Mouse (Mus musculus) forebrain, embryonic 16.5 days (tissue): Measurements from ENCODE around the gene Colgalt1. TPM values are rescaled to one million over a fixed set of nuclear protein-coding genes. Genes with fewer than 3 reads are reported as not detected.

Experiments used
- ATAC-seq: fragments of 200-750 bp; cut with Nextera tagmentation; 2 replicates; pipeline ENCODE4 v1.8.0; 2017; ENCODE audit warnings: mild to moderate bottlenecking, moderate library complexity
- H3K27ac ChIP-seq: fragments of 300-500 bp; sonication (generic); 2 replicates; pipeline ENCODE4 v1.5.1; 2014; ENCODE audit warnings: low read length, control low read depth
- H3K27me3 ChIP-seq: fragments of 300-500 bp; sonication (generic); replicated peaks from 2 replicates; pipeline ENCODE4 v1.6.1; 2014; ENCODE audit warnings: low read length; ENCODE audit not compliant: control insufficient read depth, insufficient read depth
- H3K36me3 ChIP-seq: fragments of 300-500 bp; sonication (generic); 2 replicates; pipeline ENCODE4 v1.6.1; 2014; ENCODE audit not compliant: control insufficient read depth, insufficient read depth
- H3K4me1 ChIP-seq: fragments of 300-500 bp; sonication (generic); replicated peaks from 2 replicates; pipeline ENCODE4 v1.6.1; 2014; ENCODE audit warnings: low read length; ENCODE audit not compliant: control insufficient read depth, insufficient read depth
- H3K4me2 ChIP-seq: fragments of 300-500 bp; sonication (generic); 2 replicates; pipeline ENCODE4 v1.6.1; 2014; ENCODE audit warnings: mild to moderate bottlenecking, low read length, control low read depth
- H3K4me3 ChIP-seq: fragments of 300-500 bp; sonication (generic); replicated peaks from 2 replicates; pipeline ENCODE4 v1.5.1; 2014; ENCODE audit warnings: mild to moderate bottlenecking, low read length, control low read depth
- H3K9ac ChIP-seq: fragments of 300-500 bp; sonication (generic); replicated peaks from 2 replicates; pipeline ENCODE4 v1.6.1; 2014; ENCODE audit warnings: low read depth, low read length, control low read depth
- H3K9me3 ChIP-seq: fragments of 300-500 bp; sonication (generic); 2 replicates; pipeline ENCODE4 v1.6.1; 2016; ENCODE audit warnings: low read length; ENCODE audit not compliant: control insufficient read depth
- WGBS: fragments of 180-500 bp; shearing (Covaris S2); extraction: QIAGEN DNeasy Blood & Tissue Kit; methylation state at CpG from one replicate; pipeline ENCODE4 v1.1.7; 2014; 5-methylcytosine and 5-hydroxymethylcytosine counted together
- microRNA-seq: library from miRNA; unstranded; fragments of <30 nt; microRNA quantifications from one replicate; pipeline ENCODE4, GENCODE M21; 2017
- polyA plus RNA-seq: library from polyadenylated mRNA; unstranded; fragments of >200 nt; fragmentation: Nextera tagmentation; extraction: Ambion mirVana; gene quantifications from 2 replicates; pipeline ENCODE4 v1.2.1, GENCODE M21; 2015

Gene Colgalt1
- polyA plus RNA-seq, 1 experiment from 2014 or later, result 63.6 TPM

DNA sequence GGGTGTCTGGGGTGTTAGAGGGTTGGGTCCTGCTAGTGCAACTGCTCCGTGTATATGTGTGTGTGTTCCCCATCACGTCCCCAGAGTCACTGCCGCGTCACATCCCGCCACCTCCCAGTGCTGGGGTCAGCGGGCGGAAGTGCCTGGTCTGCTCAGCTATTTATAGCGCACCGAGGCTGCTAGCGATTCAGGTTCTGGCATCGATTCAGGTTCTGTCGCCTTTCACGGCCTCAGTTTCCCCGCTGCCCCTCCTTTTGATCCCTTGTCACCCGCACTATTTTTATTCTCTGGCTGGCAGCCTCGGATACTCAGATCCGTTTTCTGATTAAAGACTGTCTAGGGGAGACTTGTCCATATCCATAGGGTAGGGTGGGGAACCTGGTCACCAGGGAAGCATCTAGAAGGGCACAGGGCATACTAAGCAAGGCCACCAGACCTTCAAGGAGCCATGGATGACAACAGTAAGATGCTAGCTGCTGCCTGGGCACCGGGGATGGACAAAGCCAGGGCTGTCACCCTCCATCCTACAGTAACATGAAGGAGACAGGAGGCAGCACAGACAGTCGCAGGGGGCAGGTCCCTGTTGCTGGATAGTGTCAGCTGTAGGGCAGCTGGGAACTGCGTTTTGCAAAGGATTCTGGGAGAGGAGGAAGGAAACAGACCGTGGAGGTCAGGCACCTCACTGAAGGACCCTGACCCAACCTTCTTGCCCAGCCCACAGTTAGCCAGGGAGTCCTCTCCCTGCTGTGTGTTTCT lies 57.6 kb downstream of the Colgalt1 start:
- Histone ChIP-seq H3K9me3 (no peaks in the 10 kb centered on the region), H3K4me1 (peaks cover 49% of the 10 kb centered on the region), H3K27ac (no peak overlapping the region), H3K9ac (peak overlapping the region; percentile 46), H3K36me3 (peaks cover under 1% of the 10 kb centered on the region; the same call in 1 of the 2 replicates), H3K27me3 (no peaks in the 10 kb centered on the region), H3K4me3 (0 out of 2 replicates have a peak overlapping the region, but pooled peaks have one; percentile 2), H3K4me2 (peak overlapping the region; percentile 29)
- no peak for ATAC-seq
- 6% methylated on average over 21 of the region's 21 CpGs for WGBS

DNA sequence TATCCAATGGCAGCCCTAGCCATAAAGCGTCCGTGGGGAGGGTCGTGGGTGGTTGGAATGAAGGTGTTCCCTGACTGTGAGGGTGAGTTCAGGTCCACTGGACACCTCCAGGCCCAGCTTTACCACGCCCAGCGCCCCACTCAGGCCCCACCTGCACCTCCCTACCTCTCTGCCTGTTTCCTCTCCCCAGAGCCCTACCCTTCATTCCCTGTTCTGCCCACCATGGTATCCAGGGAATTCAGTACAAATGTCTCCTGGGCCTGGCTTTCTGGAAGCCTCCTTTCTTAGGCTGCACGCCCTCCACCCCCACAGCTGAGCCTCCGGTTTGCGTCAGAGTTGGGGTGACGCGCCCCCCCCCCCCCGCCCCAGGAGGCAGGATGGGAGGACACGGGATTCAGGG lies 59.4 kb downstream of the Colgalt1 start:
- 9% methylated on average over 10 of the region's 12 CpGs for WGBS
- no peaks in the 10 kb centered on the region for H3K9me3 ChIP-seq
- H3K9ac ChIP-seq, result peak overlapping the region; percentile 71
- no peaks in the 10 kb centered on the region for H3K27me3 ChIP-seq
- peak overlapping the region; percentile 68 for H3K4me3 ChIP-seq
- H3K4me2 ChIP-seq, result peak overlapping the region; percentile 84
- peak overlapping the region; percentile 69 for H3K27ac ChIP-seq
- H3K4me1 ChIP-seq, result peaks cover 49% of the 10 kb centered on the region
- H3K36me3 ChIP-seq, result no peaks in the 10 kb centered on the region
- peak; percentile 17 for ATAC-seq

DNA sequence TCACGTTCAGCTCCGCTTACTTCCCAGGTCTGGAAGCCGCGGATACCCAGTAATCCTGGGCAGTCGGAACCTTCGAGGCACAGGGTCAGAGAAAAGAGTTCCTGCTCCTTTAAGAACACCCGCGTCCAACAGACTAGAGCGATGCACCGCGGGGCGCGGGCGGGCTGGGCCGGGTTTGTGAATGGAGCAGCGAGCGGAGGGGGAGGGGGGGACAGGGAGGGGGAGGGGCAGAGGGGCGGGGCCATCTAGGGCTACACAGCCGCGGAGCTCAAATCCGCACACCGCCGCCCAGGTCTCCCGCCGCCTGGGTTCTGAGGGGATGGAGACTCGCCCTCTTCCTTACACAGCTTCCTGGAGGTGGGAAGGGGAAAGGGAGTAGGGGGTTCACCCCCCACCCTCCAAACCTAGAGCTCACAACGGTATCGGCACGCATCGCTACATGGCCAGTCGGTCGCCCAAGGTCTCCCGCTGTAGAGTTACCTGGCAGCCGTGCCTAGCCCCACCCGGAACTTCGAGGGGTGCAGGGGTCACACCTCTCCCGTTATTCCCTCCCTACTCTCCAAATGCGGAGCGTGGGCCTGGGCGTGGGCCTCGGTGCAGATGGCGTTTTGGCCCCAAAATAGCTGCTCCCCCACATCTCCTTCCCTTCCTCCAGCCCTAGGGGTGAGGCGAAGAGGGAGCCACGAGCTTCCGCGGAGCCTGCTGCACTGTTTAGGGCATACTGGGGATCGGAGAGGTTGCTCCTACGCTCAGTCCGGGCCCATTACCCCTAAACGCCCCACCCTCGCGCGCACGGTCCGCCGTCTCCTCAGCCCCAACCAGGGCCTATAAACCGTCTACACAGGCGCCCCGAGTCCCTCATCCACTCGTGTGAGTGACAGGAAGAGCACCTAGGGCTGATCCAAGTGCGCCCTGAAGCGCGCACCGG lies 60.1 kb downstream of the Colgalt1 start:
- H3K9me3 ChIP-seq, result no peaks in the 10 kb centered on the region
- peak; percentile 62 for ATAC-seq
- peak overlapping the region; percentile 88 for H3K27ac ChIP-seq
- H3K4me1 ChIP-seq, result peaks cover 47% of the 10 kb centered on the region
- H3K36me3 ChIP-seq, result no peaks in the 10 kb centered on the region
- under 1% methylated on average over 52 of the region's 64 CpGs for WGBS
- H3K27me3 ChIP-seq, result no peaks in the 10 kb centered on the region
- peak overlapping the region; percentile 68 for H3K4me3 ChIP-seq
- H3K9ac ChIP-seq, result peak overlapping the region; percentile 71
- peak overlapping the region; percentile 84 for H3K4me2 ChIP-seq

DNA sequence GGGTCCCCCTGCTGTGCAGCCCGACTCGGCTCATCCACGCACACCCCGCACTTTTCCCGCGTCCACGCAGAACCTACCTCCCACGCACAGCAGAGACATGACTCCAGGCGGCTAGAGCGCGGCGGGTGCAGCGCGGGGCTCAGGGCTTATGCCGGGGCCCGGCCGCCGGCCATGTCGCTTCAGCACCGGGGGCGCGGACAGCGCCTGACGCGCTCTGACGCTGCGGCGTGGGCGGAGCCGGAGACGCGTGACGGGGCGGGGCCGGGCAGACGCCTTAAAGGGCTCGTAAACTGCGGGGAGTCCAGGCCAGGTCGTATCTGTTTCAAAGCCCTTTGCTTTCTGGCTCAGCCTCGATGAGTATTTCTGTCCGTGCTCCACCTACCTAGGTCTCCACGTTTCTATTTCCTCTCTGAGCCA lies 60.8 kb downstream of the Colgalt1 start, which contains the start of gene Unc13a:
Gene Unc13a (minus strand): TSS at position 209 of the 417 bp plus-strand sequence.
- Histone ChIP-seq H3K9me3 (no peaks in the 10 kb centered on the region), H3K4me1 (peaks cover 46% of the 10 kb centered on the region), H3K9ac (peak within 1 kb of the TSS; percentile 71), H3K27me3 (no peaks in the 10 kb centered on the region), H3K4me3 (peak within 1 kb of the TSS; percentile 68), H3K27ac (peak within 1 kb of the TSS; percentile 88), H3K4me2 (peak within 1 kb of the TSS; percentile 84), H3K36me3 (no peaks in the 10 kb centered on the region)
- peak; percentile 72 for ATAC-seq
- WGBS, result 0% methylated on average over 42 of the region's 42 CpGs

DNA sequence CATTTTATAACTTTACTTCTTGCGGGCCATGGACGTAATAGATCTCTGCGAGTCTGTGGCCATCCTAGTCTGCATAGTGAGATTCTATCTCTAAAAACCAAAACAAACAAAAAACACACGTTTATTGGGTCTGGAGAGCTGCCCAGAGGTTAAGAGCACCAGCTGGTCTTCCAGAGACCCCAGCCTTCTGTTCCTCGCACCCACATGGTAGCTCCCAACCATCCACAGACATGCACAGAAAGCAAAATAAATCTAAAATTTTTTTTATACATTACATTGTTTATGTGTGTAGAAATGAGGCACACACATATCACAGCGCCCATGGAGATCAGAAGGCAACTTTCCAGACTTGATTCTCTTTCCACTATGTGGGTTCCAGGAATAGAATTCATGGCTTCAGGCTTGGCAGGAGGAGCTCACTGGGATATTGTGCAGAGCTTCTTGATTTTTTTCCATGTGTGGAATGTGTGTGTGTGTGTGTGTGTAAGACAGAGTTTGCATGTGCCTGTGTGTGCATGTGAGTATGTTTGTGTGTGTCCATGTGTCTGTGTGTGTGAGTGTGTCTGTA lies 61.5 kb downstream of the Colgalt1 start:
- no peak for ATAC-seq

DNA sequence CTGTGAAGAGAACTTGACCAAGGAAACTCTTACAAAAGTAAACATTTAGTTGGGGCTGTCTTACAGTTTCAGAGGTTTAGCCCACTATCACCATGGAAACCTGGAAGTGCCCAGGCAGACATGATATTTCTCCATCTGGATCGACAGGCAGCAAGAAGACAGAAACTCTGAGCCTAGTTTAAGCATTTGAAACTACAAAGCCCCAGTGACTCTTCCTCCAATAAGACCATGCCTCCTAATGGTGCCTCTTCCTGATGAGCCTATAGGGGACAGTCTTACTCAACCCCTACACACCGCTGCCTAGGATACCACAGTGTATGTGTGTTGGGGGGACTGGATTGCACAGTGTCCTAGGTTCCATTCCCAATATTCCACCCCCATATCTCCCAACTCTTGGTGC lies 63.3 kb downstream of the Colgalt1 start:
- no peak overlapping the region for H3K4me3 ChIP-seq
- WGBS, result 49% methylated on average over 2 of the region's 2 CpGs
- no peaks in the 10 kb centered on the region for H3K9me3 ChIP-seq
- H3K36me3 ChIP-seq, result no peaks in the 10 kb centered on the region
- H3K4me1 ChIP-seq, result peaks cover 27% of the 10 kb centered on the region
- peaks cover 14% of the 10 kb centered on the region for H3K27me3 ChIP-seq
- H3K4me2 ChIP-seq, result no peak overlapping the region
- no peak for ATAC-seq
- no peak overlapping the region for H3K27ac ChIP-seq
- H3K9ac ChIP-seq, result no peak overlapping the region

More for the DNA sequence above, 61.5 kb downstream of the Colgalt1 start:
- H3K4me1 ChIP-seq, result peaks cover 43% of the 10 kb centered on the region
- H3K9me3 ChIP-seq, result no peaks in the 10 kb centered on the region
- H3K27me3 ChIP-seq, result no peaks in the 10 kb centered on the region; the same call in 1 of the 2 replicates
- no peaks in the 10 kb centered on the region for H3K36me3 ChIP-seq
- H3K9ac ChIP-seq, result peak overlapping the region; percentile 71
- H3K4me2 ChIP-seq, result peak overlapping the region; percentile 84
- H3K27ac ChIP-seq, result peak overlapping the region; percentile 88
- 46% methylated on average over 6 of the region's 6 CpGs for WGBS
- H3K4me3 ChIP-seq, result peak overlapping the region; percentile 68

Small RNAs within 50 kb of the gene (microRNA-seq; reads per million reads assigned to microRNA genes)
- 2.3 reads per million, percentile 5 among the genes with 10 or more reads in this experiment for gene Mir6769b

Other genes with a start within 250 kb of the Colgalt1 start
- 100 and 115 TPM in 2 replicates for gene Use1, start 244.2 kb upstream of the Colgalt1 start, polyA plus RNA-seq
- 7.8 and 8.0 TPM in 2 replicates for gene Ocel1, start 239.7 kb upstream of the Colgalt1 start, polyA plus RNA-seq
- 11.8 and 13.2 TPM in 2 replicates for gene Nr2f6, start 229.0 kb upstream of the Colgalt1 start, polyA plus RNA-seq
- 6.1 and 6.9 TPM in 2 replicates for gene Ushbp1, start 215.2 kb upstream of the Colgalt1 start, polyA plus RNA-seq
- 103 and 105 TPM in 2 replicates for gene Babam1, start 214.1 kb upstream of the Colgalt1 start, polyA plus RNA-seq
- gene Ankle1, start 205.0 kb upstream of the Colgalt1 start, polyA plus RNA-seq, result 12.3 and 18.9 TPM in 2 replicates
- 113 and 127 TPM in 2 replicates for gene Abhd8, start 147.3 kb upstream of the Colgalt1 start, polyA plus RNA-seq
- gene Mrpl34, start 146.0 kb upstream of the Colgalt1 start, polyA plus RNA-seq, result 173 and 178 TPM in 2 replicates
- gene Dda1, start 141.8 kb upstream of the Colgalt1 start, polyA plus RNA-seq, result 218 and 236 TPM in 2 replicates
- gene Ano8, start 125.0 kb upstream of the Colgalt1 start, polyA plus RNA-seq, result 4.1 and 4.4 TPM in 2 replicates
- 12.1 and 12.6 TPM in 2 replicates for gene Gtpbp3, start 122.9 kb upstream of the Colgalt1 start, polyA plus RNA-seq
- gene Plvap, start 99.2 kb upstream of the Colgalt1 start, polyA plus RNA-seq, result 3.5 and 4.4 TPM in 2 replicates
- gene Ccdc194, start 85.3 kb upstream of the Colgalt1 start, polyA plus RNA-seq, result 0.26 TPM in 1 of 2 replicates, not detected in the other
- gene Bst2, start 73.5 kb upstream of the Colgalt1 start, polyA plus RNA-seq, result 4.7 and 7.5 TPM in 2 replicates
- gene Mvb12a, start 68.1 kb upstream of the Colgalt1 start, polyA plus RNA-seq, result 52.8 and 65.3 TPM in 2 replicates
- 0.15 and 0.16 TPM in 2 replicates for gene Tmem221, start 52.1 kb upstream of the Colgalt1 start, polyA plus RNA-seq
- gene Nxnl1, start 44.4 kb upstream of the Colgalt1 start, polyA plus RNA-seq, result not detected in 2 replicates
- 74.6 and 75.9 TPM in 2 replicates for gene Slc27a1, start 42.1 kb upstream of the Colgalt1 start, polyA plus RNA-seq
- 167 and 189 TPM in 2 replicates for gene Pgls, start 18.8 kb upstream of the Colgalt1 start, polyA plus RNA-seq
- gene Fam129c, start 13.3 kb upstream of the Colgalt1 start, polyA plus RNA-seq, result 6.2 and 8.4 TPM in 2 replicates
- gene Unc13a, start 60.8 kb downstream of the Colgalt1 start, polyA plus RNA-seq, result 23.1 and 33.6 TPM in 2 replicates
- 3.4 and 4.1 TPM in 2 replicates for gene Jak3, start 65.3 kb downstream of the Colgalt1 start, polyA plus RNA-seq
- gene Insl3, start 78.2 kb downstream of the Colgalt1 start, polyA plus RNA-seq, result not detected in 2 replicates
- 0.58 and 0.68 TPM in 2 replicates for gene B3gnt3, start 90.8 kb downstream of the Colgalt1 start, polyA plus RNA-seq
- 72.4 and 100 TPM in 2 replicates for gene Fcho1, start 114.7 kb downstream of the Colgalt1 start, polyA plus RNA-seq